Mouse (Mus musculus) lung, postnatal 4 days (tissue): Measurements from ENCODE around the gene Rpl36a.
A peak's percentile ranks its signal among the peaks of the same experiment; 100 is the strongest.

Experiments used
- DNase-seq, 2 experiments: peaks; one replicate each; pipeline ENCODE4 v3.0.0; 2021

Gene Rpl36a

DNA sequence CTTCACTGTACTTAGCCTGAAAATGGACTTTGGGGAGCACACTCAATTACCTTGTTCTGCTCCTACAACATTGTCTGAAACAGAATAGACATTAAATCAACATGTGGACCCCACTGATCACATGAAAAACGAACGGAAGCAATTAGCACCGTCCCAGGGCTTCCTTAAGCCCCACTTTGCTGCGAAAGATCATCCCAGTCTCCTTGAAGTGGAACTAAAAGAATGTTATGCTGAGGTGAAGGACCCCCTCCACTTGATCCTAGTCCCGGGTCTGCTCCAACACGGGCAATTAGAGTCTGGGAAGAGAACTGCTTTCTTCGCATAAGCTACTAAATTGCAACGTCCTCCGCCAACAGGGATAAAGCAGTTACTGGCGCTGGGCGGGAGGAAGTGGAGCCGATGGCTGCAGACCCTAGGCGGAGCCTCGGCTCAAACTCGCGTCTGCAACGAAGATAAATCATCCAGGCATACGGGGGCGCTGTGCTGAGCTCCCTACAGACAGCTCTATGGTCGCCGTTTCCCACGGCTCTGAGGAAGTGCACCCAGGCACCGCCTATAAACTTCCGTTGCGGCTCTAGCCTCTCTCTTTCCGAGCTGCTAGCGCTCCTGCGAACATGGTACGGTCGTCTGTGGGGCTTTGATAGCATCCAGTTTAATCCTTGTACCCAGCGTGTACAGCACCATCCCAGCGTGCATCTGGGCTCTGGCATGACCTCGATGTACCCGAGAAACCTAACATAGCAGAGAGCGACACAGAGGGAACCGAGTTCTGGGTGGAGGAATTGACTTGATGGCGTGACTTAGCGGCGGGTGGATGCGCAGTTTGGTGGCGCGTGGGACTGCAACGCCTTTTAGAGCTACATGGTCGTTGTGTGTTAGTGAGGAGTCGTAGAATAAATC is at the start of gene Rpl36a:
Gene Rpl36a (plus strand): TSS at position 552 of the 900 bp plus-strand sequence.
- DNase-seq: peak; percentile 94

DNA sequence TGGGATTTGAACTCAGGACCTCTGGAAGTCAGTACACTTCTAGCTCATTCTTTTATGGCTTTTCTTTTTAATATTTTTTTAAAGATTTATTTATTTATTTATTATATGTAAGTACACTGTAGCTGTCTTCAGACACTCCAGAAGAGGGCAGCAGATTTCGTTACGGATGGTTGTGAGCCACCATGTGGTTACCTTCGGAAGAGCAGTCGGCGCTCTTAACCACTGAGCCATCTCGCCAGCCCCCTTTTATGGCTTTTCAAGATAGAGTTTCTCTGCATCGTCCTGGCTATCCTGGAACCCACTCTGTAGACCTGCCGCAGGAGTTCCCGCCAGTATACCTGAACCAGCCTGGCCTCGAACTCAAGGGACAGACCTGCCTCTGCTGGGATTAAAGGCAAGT is 45.7 kb upstream of the Rpl36a start:
- DNase-seq: peak; percentile 10 to 18

DNA sequence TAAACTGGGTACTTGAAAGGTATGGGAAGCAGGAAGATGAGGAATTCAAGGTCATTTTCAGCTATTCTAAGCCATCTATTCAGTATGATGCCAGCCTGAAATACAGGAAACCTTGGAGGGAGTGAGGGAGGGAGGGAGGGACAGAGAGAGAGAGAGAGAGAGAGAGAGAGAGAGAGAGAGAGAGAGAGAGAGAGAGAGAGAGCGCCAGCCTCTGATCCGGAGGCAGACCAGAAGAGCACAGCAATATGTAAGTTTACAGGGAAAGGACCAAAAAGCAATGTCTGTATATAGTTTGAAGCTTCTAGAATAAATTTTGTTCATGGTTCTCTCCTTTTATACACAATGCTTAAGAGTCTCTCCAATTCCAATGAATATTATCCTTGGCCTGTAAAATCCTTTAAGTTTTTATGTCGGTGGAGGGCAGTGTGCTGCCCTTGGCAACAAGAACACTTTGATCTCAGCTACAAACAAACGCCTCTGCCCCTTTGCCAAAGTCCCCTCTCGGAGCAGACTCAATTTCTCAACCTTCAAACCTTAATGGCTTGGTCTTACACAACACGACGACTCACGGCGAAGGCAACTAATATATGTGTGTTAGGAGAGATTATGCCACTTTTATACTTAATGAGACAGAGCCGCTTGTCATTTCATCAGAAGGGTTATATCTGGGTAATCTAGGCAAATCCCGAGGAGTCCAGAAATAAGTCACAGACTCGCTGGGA is 44.9 kb upstream of the Rpl36a start:
- DNase-seq: peak in 1 of 2 experiments; percentile 5

DNA sequence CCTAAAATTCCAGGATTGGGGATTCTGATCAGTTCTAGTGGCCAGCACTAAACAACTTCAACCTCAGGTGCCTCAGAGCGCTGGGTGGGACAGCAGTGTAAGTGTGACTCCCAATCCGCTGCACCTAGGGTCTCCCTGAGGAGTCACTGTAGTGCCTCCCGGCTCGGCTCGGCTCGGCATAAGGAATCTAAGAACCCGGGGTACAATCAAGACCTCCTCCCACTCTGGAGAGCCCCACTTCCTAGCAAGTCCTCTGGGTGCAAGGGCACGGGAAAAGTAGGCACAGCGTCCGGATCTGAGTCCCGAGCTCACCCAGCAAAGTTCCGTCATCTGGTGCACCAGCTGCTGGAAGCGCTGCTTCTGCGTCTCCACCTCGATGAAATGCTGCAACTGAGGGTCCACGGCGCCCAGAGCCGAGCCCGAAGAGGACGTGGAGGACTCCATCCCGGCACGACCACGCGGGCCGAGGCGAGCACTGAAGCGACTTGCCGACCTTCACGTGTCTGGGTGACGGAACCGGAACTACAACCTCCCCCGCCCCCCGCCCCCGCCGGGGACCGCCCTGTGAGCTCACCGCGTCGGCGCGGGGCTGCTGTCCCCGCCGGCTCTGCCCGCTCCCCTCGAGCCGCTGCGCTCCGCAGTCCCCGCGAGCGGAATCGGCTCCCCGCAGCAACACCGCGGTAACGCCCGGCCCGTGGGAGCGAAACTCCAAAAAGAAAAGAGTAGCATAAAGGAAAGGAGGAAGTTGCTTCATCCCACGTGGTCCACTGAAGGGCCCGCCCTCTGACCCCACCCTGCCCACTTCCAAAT is 44.1 kb upstream of the Rpl36a start, which contains the start of gene Timm8a1:
Gene Timm8a1 (minus strand): TSS at position 721 of the 810 bp plus-strand sequence.
- DNase-seq: peak; percentile 71 to 72

DNA sequence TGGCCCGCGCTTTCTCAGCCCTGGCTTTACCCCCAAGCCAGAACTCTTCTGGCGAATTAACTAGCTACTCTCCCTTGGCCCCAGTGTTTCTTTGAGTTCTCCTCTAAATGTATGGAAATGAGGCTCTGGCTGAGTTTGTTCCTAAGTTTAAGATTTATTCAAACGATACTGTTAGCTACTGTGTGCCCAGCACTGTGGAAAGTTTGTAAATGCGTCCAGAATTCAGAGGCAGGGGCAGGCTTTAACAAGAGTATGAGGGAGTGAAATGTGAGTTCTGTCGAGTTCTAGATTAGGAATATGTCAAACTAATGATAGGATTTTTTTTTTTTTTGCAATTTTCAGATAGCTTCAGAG is 43.5 kb upstream of the Rpl36a start:
- DNase-seq: no peak

DNA sequence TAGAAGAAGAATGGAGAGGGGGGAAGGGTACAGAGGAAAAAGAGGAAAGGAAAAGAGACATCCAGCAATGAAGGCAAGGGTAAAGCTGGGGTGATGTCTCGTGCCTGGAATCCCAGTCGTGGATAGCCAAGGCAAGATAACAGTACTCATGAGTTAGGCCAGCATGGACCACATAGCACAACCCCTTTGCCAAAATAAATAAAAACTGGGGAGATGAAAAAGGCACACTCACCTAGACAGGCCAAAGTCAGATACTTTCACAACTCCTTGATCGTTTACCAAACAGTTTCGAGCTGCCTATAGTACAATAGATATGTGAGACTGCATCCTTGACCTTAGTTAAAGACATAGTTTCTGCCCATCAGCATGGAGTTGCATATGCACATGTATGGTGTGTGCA is 38.1 kb upstream of the Rpl36a start:
- DNase-seq: no peak

DNA sequence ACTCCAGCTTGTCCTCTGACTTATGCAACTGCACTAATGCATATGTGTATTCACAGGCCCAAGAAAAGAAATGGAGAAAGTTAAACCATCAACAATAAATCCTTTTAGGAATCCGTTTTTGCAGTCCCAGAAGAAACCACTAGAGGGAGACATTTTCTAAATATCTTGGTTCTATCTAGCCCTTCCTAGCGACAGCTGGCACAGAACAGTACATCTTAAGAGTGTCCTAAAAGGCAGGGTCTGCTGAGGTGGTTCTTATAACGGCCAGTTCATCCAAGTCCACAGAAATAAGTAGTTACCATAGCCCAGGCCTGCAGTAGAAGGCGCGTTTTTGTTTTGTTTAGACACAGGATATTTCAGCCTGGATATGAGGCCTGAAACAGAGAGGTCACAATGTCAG is 34.6 kb upstream of the Rpl36a start:
- peak in 1 of 2 experiments; percentile 17 for DNase-seq

DNA sequence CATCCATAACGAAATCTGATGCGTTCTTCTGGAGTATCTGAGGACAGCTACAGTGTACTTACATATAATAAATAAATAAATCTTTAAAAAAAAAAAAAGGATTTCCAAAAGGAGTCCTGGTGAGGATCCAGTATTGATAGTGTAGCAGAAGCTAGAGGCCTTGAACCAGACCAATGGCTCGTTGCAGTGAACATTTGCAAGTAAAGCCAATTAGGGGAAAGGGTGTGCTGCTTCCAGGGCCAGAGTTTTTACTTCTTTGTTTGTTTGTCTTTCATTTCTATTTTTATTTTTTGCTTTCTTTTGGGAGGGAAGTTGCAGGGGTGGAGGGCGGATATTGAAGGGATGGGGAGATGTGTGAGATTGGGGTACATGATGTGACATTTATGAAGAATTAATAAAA is 32.1 kb upstream of the Rpl36a start:
- DNase-seq: no peak

DNA sequence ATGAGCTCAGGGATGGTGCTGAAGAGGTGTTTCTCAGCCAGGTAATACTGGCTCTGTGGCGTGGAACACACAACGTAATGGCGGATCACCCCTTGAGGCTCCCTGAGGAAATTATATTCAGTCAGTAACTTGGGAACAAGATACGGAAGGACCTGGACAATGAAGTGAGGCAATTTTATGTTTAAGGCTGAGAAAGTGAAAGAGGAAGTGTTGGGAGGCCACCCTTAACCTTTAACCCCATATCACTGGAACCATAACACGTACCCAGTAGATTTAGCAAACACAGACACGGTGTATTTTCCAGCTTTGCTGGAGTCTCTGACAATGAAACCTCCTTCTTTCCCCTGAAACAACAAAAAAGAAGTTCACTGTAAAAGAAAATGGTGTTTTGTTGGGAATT is 31.0 kb upstream of the Rpl36a start:
- DNase-seq: no peak

DNA sequence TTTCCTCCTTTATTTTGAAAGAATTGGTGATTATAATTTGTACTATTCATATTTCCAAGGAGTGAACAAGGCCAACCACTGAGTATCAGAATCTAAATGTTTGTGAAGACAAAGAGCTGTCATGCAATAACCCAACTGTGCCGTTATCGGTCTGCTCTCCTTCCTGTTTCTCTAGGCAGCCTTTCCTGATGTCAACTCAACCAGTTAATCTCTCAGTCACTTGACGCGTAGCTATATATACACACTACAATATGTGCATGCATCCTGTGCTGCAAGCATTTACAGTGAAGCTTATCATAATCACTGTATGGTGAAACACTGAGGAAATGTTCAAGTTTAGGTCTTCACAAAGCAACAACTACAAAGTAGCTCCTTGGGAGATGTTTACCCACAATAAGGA is 21.1 kb upstream of the Rpl36a start:
- no peak for DNase-seq

DNA sequence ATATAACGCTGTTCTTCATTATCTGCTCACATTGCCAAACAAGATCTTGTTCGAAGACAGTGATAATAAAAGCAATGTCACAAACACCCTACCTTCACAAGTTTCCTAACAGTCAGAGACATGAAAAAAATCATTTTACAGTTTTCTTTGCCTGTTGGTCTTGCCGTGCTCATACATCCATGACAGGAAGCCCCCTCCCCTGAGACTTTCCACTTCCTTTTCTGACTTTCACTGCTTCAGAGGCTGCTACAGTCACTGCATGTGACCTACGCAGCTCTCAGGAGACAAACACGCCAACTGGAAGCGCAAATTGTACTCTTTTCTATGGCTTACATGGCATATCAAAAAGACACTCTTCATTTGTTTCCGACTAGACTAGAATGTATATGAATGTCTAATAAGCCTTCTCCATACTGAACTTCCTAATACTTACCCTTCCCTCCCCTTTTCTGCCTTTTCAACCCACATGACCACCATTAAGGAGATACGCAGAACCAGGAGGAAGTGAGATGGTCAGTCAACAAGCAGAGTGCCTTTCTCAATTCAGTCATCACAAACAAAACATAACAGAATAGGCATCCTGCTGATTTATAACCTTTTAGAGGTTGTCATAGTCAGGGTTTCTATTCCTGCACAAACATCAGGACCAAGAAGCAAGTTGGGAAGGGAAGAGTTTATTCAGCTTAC is 18.8 kb upstream of the Rpl36a start:
- no peak for DNase-seq

DNA sequence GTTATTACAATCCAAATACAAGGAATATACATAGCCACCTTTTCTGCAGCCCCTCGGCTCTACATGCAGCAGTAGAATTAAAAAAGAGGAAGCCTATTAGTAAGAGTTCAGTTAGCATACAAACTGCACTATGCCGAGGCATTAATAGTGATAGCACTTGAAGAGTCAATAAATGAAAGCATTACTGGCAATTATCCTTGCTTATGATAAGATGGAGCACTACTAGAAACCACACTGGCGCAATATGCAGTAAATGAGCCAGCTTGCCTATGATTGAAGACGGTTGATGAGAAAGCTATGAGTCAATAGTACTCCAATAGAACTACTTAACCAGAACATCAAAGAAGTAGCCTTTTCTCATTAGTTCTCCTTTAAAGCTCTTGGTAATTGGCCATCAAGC is 7.6 kb upstream of the Rpl36a start:
- DNase-seq: no peak

DNA sequence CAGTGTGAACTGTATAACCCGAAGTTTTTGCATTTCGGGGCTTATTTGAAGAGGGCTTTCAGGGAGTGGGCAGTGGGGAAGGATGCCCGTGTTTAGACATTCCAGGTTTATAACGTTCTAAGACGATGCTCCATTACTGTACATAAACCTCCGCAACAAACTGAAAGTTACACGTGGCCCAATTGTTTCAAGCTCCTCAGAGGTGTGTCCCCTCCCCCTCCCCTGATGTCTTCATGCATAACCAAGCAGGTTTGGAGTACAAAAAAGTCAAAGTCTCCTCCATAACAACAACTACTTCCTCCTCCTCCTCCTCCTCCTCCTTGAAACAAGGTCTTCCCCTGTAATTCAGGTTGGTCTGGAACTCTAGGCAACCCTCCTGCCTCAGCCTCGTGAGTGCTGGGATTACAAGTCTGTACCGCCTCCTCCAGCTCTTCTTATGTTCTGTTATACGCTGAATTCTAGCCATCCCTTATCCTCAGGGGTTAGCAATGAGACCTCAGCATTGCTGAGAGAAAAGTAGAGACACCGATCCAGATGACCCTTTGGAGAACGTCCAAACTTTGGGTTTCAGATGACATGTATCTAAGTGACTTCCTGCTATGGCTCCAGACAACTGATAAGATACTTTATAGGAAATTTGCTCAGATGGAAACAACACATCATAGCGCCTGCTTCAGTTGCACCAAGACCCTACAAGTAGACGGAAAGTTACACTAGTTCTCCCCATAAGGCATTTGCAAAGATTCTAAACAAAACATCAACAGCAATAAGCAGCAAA is 4.7 kb upstream of the Rpl36a start:
- DNase-seq: no peak

DNA sequence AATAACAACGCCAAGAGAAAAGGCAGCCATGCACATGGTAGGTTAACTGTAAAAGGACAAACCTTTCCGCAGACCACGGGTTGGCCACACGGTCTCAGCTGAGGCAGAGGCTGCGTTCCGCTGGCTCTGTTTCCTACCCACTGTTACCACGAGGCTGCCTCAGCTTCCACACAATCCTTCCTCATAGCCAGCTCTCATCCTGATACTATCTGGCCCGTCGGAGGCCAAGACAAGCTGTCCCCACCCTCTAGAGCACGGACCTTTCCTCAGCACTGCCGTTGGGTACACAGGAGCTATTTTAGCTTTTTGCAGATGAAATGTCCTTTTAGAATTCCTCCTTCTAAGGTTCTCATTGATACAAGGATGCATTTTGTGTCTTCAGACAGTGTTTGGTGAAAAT is 3.2 kb upstream of the Rpl36a start:
- DNase-seq: no peak

DNA sequence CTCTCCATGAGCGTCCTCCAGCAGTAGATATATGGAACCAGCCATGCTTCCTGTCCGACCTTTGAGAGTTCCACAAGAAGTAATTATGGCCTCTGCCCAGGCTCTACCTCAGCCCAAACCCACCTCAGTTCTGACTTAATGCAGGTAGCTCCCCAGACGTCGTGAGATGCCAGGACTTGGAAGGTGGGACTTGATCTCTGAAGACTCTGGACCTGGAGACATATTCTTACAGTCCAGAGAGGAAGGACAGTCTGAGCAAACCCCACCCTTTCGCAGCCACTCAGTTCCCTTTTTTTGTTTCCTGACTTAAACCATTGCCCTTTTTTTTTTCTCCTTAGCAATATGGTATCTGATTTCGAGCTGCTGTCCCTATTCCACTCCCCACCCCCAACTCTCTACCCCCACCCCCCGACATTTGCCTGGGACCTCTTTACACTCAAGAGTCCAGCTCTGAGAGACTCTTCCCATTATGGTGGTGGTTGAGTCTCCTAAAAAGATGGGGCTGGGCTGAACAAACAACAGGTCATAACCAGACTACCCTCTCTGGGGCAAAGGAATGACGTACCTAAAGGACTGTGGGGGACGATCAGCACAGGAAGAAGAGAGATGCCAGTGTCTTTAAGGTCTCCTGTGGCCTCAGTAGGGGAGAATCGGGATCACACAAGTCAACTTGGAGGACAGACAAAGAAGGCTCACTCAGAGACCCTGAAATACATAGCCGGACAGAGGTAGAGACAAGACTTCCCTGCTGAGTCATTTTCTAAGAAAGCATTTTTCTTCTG is 2.4 kb upstream of the Rpl36a start, which contains the start of gene Btk:
Gene Btk (minus strand): TSS at position 683 of the 782 bp plus-strand sequence.
- DNase-seq: no peak

DNA sequence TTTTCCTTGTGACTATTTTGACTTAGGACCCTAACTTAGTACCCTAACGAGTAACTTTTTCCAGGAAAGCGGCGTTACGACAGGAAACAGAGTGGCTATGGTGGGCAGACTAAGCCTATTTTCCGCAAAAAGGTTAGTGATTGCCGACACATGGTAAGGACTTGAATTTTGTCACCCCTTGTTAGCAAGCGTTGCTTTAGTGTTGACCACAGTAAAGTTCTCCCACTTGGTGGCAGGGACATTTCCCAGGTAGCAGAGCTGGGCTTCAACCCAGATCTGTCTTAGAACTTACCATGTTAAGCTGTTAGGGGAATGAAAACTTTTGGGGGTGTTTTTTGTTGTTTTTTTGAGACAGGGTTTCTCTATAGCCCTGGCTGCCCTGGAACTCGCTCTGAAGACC is 993 bp downstream of the Rpl36a start:
- DNase-seq: no peak

DNA sequence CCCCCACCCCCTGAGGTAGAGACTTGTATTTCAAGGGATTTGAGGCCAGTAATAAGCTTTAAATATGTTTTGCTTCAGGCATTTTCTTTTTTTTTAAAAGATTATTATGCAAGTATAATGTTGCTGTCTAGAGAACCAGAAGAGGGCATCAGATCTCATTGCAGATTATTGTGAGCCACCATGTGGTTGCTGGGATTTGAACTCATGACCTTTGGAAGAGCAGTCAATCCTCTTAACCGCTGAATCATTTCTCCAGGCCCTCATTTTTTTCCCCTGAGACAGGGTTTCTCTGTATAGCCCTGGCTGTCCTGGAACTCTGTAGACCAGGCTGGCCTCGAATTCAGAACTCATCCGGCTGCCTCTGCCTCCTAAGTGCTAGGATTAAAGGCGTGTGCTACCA is 2.8 kb downstream of the Rpl36a start:
- no peak for DNase-seq

DNA sequence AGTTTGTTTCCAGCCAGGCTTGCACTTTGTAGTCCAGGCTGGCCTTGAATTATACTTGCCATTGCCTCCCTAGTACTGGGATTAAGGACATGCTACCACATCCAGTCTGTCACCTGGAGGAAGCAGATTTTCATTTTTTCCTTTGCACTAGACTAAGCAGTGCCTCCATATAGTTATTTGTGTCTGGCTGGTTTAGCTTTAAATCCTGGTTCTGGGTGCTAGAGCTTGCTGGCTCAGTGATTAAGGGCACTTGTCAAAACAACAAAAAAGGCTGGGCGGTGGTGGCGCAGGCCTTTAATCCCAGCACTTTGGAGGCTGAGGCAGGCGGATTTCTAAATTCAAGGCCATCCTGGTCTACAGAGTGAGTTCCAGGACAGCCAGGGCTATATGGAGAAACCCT is 3.5 kb downstream of the Rpl36a start:
- no peak for DNase-seq

DNA sequence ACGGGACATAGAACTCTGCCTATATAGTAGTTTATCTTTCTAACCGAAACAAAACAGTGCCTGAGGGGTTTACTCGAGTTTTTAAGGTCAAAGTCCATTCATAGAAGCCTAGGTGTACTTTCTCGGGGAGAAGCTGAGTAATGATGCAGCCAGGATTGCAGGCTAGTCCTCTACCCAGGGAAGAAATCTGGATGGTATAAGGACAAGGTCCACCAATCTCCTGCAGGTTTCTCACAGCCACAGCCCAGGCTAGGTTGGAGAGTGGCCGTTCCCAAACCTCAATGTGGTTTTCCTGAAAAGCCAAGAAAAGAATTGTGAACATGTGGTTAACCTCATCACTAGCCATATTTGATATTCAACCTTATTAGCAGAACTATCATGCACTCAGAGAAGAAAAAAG is 4.4 kb downstream of the Rpl36a start:
- no peak for DNase-seq

DNA sequence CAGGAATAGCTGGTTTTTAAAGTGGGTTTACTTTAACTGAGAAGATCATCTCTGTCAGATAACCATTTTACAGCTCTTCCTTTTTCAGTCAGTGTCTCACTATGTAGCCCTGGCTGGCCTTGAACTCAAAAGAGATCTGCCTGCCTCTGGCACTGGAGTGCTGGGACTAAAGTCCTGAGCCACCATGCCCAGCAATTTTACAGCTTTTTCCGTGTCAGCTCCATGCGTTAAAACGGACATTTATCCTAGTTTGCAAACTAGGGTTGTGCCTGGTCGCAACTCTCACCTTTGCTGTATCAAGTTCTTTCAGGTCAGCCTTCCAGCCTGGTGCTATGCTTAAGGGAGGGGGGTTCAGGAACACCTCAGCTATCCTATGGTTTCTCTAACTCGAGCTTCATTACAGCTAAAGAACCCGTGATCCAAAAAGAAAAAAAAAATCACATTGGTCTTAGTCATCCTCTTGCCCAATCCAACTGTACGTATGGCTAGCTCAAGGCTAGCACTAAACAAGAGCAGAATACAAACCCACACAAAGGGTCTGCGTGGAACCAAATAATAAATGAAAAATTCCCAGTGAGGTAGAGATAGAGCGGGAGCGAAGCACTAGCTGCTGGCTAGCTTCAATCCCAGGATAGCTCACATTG is 14.6 kb downstream of the Rpl36a start:
- no peak for DNase-seq
